Mouse (Mus musculus) testis, adult 2 months (tissue): Measurements from ENCODE around the gene Hsp90aa1. TPM values are rescaled to one million over a fixed set of nuclear protein-coding genes. Genes with fewer than 3 reads are reported as not detected.

Experiments used
- H3K27ac ChIP-seq: fragments of 200-500 bp; 2 replicates; pipeline ENCODE4 v1.5.1; 2012; ENCODE audit warnings: low read depth, low read length; ENCODE audit not compliant: control insufficient read depth, insufficient read depth
- H3K27me3 ChIP-seq: fragments of 200-500 bp; 2 replicates; pipeline ENCODE4 v1.6.1; 2012; ENCODE audit warnings: mild to moderate bottlenecking, low read length, moderate library complexity; ENCODE audit not compliant: control insufficient read depth, insufficient read depth
- H3K36me3 ChIP-seq: fragments of 200-500 bp; 2 replicates; pipeline ENCODE4 v1.6.1; 2012; ENCODE audit warnings: mild to moderate bottlenecking, low read length; ENCODE audit not compliant: control insufficient read depth, insufficient read depth
- H3K4me1 ChIP-seq: fragments of 200-500 bp; 2 replicates; pipeline ENCODE4 v1.6.1; 2012; ENCODE audit warnings: low read length; ENCODE audit not compliant: control insufficient read depth, insufficient read depth
- H3K4me3 ChIP-seq: fragments of 200-500 bp; 2 replicates; pipeline ENCODE4 v1.5.1; 2012; ENCODE audit warnings: low read depth, mild to moderate bottlenecking, low read length, moderate library complexity, mixed read lengths; ENCODE audit not compliant: control insufficient read depth
- CTCF ChIP-seq: fragments of 200-500 bp; IDR thresholded peaks from 2 replicates; pipeline ENCODE4 v1.5.1; 2012; ENCODE audit warnings: low read depth, mild to moderate bottlenecking, inconsistent platforms, low read length, moderate library complexity; ENCODE audit not compliant: control insufficient read depth, insufficient read depth, insufficient replicate concordance
- POLR2A ChIP-seq: fragments of 200-500 bp; IDR thresholded peaks from 2 replicates; pipeline ENCODE4 v1.6.1; 2012; ENCODE audit warnings: low read depth, mild to moderate bottlenecking, inconsistent platforms, low read length, moderate library complexity; ENCODE audit not compliant: control insufficient read depth
- polyA plus RNA-seq: library from polyadenylated mRNA; depleted of rRNA; stranded (reverse); fragments of >200 nt; gene quantifications from 2 replicates; pipeline ENCODE4 v1.2.3, GENCODE M21; 2012

Gene Hsp90aa1
- polyA plus RNA-seq, 1 experiment: 736 TPM

DNA sequence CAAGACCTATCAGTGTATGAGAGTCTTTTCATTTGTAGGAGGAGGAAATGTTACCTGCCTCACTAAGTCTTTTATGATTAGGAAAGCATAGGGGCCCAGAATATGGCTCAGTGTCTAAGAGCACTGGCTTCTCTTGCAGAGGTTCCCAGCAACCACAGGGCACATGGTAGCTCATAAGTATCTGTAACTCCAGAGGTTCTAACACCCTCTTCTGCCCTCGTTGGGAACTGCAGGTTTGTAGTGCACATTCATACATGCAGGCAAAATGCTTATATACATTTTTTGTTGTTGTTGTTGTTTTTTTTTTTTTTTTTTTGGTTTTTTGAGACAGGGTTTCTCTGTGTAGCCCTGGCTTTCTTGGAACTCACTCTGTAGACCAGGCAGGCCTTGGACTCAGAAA is 23.9 kb upstream of the Hsp90aa1 start:
- TF ChIP-seq POLR2A: no peak
- no peak for TF ChIP-seq CTCF
- no peak overlapping the region for H3K4me3 ChIP-seq
- no peaks in the 10 kb centered on the region for H3K4me1 ChIP-seq
- no peaks in the 10 kb centered on the region for H3K27me3 ChIP-seq
- no peaks in the 10 kb centered on the region for H3K36me3 ChIP-seq
- no peak overlapping the region for H3K27ac ChIP-seq

DNA sequence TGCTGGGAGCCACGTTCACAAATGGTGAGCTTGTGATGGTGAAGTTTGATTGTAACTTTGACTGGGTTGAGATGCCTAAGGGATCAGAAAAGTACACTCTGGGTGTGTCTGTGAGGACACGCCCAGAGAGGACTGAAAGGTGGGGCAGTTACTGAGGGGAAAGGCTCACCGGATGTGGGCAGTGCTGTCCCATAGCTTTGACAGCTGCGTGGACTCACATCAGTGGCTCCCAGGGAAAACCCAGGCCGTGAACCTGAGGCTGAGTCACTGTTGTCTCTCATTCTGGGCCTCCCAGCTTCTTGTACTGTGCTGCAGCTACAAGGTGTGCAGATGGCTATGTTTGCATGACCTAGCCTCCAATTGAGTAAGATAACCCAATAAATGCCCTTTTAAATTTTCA is 23.0 kb upstream of the Hsp90aa1 start:
- no peaks in the 10 kb centered on the region for H3K36me3 ChIP-seq
- no peak overlapping the region for H3K4me3 ChIP-seq
- no peak for TF ChIP-seq CTCF
- no peak for TF ChIP-seq POLR2A
- H3K27me3 ChIP-seq: no peaks in the 10 kb centered on the region
- H3K27ac ChIP-seq: no peak overlapping the region
- no peaks in the 10 kb centered on the region for H3K4me1 ChIP-seq

DNA sequence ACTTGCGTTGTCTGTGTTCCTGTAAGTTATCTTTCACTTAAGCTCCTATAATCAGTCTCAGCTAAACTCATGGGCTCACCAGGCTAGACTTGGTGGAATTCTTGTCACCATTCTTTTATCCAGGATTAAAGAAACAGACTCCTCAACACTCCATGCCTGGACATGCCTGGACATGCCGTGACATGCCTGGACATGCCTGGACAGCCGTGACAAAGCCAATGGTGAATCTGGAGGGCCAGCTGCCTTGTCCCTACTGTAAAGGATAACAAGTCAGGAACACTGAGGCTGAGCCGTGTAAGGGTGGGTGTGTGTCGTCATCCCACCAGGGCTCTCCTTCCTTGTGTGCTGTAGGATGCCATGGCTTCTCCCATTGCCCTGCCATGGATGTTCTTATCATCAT is 22.5 kb upstream of the Hsp90aa1 start:
- H3K4me3 ChIP-seq: no peak overlapping the region
- TF ChIP-seq POLR2A: no peak
- no peak for TF ChIP-seq CTCF
- no peaks in the 10 kb centered on the region for H3K4me1 ChIP-seq
- no peaks in the 10 kb centered on the region for H3K27me3 ChIP-seq
- H3K36me3 ChIP-seq: no peaks in the 10 kb centered on the region
- H3K27ac ChIP-seq: no peak overlapping the region

DNA sequence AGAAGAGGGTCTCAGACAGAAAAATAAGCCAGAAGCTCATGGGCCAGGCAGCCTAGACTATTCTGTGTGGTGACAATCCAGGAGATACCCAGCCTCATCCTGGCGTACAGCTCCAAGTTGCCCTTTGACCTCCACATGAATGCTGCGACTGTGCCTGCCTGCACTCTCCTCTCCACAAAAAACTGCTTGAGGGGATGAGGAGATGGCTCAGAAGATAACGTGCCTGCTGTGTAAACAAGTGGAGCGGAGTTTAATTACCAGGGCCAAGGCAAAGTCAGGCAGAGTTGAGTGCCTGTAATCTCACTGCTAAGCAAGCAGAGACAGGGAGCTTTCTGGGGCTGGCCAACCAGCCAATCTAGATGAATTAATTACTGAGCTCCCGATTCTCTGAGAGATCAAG is 13.5 kb upstream of the Hsp90aa1 start:
- H3K4me3 ChIP-seq: no peak overlapping the region
- H3K36me3 ChIP-seq: no peaks in the 10 kb centered on the region
- no peaks in the 10 kb centered on the region for H3K4me1 ChIP-seq
- TF ChIP-seq POLR2A: no peak
- no peak for TF ChIP-seq CTCF
- H3K27me3 ChIP-seq: no peaks in the 10 kb centered on the region
- H3K27ac ChIP-seq: no peak overlapping the region

DNA sequence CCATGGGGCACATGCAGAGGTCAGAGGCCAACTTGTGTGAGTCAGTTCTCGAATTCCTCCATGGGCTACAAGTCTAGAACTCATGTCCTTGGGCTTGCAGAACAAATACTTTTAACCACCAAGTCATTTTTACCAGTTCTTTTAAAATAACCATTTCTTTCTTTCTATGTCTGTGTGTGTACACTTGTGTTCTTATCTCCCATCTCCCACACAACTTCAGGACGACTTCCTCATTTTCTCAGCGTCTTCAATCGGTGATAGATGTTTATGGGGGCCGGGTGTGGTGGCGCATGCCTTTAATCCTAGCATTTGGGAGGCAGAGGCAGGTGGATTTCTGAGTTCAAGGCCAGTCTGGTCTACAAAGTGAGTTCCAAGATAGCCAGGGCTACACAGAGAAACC is 11.7 kb upstream of the Hsp90aa1 start:
- TF ChIP-seq CTCF (no peak), POLR2A (no peak)
- Histone ChIP-seq H3K4me1 (no peaks in the 10 kb centered on the region), H3K27ac (no peak overlapping the region), H3K27me3 (no peaks in the 10 kb centered on the region), H3K4me3 (no peak overlapping the region), H3K36me3 (no peaks in the 10 kb centered on the region)

DNA sequence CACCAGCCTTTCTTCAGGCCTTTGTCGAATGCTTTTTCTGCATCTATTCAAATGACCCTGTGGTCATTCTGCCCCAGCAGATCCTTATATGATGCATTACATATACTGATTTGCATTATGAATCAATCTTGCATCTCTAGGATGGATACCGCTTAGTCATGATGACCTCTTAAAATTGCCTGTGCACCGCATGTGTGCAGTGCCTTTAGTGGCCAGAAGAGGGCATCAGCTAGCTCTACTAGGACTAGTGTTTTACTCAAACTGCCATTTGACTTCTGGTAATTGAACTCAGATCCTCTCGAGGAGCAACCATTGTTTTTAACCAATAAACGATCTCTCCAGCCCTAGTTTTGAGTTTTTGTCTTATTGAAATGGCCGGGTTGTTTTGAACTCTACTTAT is 11.3 kb upstream of the Hsp90aa1 start:
- Histone ChIP-seq H3K4me3 (no peak overlapping the region), H3K4me1 (no peaks in the 10 kb centered on the region), H3K27me3 (no peaks in the 10 kb centered on the region), H3K27ac (no peak overlapping the region), H3K36me3 (no peaks in the 10 kb centered on the region)
- TF ChIP-seq CTCF (no peak; the same call in 1 of the 2 replicates), POLR2A (no peak)

DNA sequence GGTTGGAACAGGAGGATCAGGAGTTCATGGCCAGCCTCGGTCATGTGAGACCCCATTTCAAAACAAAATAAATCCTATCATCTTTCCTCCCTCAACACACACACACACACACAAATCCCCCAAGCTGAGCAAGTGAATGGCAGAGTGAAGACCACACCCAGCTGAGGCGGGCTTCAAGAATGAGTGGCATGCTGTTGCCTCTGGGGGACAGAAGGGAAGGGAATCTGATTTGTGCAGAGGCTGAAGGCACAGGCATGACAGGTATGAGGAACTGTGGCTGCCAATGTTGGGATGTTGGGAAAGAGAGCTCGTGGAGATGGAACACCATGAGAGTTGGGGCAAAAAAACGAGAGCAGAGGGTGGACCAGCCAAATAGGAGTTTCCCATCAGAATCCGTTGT is 8.7 kb upstream of the Hsp90aa1 start:
- no peaks in the 10 kb centered on the region for H3K27me3 ChIP-seq
- H3K4me1 ChIP-seq: peaks cover 4% of the 10 kb centered on the region
- no peak overlapping the region for H3K27ac ChIP-seq
- TF ChIP-seq POLR2A (no peak), CTCF (no peak)
- no peaks in the 10 kb centered on the region for H3K36me3 ChIP-seq
- no peak overlapping the region for H3K4me3 ChIP-seq

DNA sequence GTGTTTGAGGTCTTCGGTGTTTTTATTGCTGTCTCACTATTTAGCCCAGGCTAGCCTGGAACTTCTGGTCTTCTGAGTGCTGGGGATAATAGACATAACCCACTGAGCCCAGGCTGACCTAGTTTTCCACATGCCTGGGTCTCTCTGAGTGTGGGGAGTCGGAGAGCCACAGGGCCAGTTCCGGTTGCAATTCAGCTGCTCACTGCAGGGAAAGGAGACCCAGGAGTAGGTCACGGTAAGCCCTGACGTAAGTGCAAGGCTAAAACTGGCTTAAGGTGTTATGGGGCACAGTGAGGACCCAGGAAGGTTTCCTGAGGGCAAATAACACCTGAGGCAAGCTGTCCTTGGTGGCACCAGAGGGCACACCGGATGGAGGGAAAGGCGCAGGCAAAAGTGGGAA is 4.9 kb upstream of the Hsp90aa1 start:
- Histone ChIP-seq H3K27me3 (no peaks in the 10 kb centered on the region), H3K4me1 (peaks cover 4% of the 10 kb centered on the region), H3K36me3 (no peaks in the 10 kb centered on the region), H3K4me3 (peak overlapping the region; percentile 20; the same call in 1 of the 2 replicates), H3K27ac (no peak overlapping the region)
- no peak for TF ChIP-seq CTCF
- TF ChIP-seq POLR2A: no peak
